Mouse (Mus musculus) kidney, postnatal 14 days (tissue): ENCODE data around the gene Fbln2.

Experiments used
- DNase-seq: peaks from one replicate; pipeline ENCODE4 v3.0.0; 2022; ENCODE audit warnings: mixed read lengths

Gene Fbln2

DNA sequence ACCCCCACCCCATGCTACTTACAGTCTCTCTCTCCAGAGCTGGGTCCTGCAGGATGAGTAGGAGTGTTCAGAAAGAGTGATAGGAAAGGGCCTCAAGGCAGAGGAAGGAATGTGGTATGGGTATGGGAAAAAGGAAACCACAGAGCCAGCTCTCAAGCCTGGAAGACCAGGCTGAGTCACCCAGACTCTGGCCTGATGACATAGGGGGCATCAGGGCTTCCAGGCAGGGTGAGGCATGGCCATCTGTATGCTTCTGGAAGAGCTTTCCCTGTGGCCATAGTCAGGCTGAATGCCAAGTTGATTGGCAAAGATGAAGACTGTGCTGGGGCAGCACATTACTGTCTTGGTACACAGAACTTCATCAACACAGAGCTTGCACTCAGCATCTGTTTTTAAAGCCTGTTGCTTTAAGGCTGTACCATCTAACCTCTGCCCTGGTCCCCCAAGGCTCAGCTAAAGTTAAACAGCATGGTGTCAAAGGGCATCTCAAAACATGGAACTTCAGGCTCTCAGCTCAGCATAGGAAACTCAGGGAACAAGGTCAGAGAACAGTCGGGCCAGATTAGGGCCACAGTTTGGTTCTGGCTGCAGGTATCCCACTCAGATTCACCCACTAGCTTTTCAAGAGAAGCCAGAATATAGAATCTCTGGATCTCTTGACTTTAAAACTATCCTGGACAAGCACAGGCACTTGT, 19.3 kb upstream of the Fbln2 start:
- no peak for DNase-seq

DNA sequence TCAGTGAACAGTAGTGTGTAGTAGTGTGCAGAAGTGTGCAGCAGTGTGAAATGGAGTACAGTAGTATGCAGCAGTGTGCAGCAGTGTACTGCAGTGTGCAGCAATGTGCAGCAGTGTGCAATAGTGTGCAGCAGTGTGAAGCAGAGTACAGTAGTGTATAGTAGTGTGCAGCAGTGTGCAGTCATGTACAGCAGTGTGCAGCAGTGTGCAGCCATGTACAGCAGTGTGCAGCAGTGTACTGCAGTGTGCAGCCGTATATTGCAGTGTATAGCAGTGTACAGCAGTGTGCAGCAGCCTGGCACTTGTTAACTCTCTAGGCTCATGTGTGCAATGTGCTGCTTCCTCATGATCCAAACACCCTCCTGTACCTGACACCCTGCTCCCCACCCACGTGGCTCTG, 13.8 kb upstream of the Fbln2 start:
- DNase-seq: no peak

DNA sequence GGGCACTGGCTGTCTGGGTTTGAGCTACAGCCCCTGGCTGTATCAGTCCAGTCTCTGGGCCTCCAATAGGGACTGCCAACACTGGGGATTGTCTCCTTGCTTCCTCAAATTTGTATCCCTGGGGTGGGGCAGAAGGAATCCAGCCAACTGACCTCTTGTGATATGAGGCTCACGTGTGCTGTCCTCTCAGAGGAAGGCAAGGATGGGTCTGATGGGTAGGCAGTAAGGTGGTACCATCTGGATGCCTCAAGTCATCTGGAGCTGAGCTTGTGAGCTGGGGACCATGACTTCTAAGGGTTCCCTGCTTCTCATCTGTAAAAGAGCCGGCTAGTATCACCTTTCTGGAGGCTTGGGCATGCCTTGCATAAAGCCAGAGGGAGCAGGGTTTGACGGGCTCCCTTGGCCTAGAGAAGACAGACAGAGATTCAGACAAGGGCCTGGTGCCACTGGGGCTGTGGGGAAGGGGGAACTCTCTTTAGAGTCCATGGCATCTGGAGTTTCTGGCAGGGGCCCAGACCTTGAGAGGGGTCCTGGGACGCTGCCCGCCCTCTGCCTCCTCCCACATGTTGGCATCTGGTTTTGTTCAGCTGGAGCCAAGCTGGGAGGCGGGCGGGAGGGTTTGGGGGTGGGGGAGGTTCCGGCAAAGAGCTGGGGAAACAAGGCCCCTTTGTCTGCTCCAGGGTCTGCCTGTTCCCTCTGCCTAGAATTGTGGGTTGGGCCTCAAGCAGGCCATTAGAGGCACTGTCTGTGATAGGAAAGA, 11.6 kb upstream of the Fbln2 start:
- no peak for DNase-seq

DNA sequence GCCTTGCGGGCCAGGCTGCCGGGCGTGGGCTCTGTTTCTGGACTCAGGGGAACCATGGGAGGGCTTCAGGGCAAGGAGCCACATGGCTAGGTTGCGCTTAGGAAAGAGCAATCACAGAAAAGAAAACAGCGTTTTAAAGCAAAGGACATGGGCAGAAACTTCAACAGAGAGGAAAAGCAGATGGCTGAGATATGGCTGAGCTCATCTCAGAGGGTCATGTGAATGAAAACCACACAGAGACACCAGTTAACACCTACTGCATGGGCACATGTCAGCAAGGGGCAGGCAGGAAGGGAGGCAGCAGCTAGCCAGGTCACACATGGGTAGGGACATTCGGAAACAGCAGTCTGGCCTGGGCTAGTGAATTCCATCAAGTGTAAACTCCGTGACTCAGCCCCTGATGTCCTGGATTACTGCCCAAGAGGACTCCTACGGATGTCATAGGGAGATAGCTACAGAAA, 10.3 kb upstream of the Fbln2 start:
- no peak for DNase-seq

DNA sequence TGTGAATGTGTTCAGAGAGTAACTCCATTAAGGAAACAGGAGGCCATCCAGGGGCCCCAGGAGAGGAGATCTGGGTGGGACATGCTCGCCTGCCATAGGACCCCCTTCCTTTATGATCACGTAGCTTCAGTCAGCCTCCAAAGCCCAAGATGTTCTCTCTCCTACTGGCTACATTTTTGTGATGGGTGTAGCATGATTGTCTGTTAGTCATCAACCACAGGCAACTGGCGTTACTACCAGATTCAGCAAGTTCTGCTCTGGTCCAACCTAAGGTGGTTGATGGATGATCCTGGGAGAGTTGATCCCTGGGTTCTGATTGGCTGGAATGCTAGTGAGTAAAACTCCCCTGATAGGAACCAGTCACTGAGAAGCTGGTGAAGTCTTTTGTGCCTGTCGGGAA, 9.7 kb upstream of the Fbln2 start:
- no peak for DNase-seq

DNA sequence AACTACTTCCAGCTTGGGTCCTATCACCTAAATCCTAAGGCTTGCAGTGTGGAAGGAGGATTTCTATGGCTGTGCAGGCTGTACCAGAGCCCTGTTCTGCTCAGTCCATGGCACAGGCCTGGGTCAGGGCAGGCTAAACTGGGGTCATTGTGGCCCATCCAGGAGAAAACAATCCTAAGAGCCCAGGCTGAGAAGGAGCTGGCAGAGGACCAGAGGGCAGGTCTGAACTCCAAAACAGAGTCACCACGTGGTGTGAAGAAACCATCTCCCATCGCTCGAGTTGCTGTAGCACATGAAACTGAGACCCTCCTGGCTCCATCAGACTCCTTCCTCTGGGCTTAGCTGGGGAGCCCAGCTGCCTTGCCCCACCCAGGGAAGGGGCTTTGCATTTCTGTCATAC, 6.9 kb upstream of the Fbln2 start:
- no peak for DNase-seq

DNA sequence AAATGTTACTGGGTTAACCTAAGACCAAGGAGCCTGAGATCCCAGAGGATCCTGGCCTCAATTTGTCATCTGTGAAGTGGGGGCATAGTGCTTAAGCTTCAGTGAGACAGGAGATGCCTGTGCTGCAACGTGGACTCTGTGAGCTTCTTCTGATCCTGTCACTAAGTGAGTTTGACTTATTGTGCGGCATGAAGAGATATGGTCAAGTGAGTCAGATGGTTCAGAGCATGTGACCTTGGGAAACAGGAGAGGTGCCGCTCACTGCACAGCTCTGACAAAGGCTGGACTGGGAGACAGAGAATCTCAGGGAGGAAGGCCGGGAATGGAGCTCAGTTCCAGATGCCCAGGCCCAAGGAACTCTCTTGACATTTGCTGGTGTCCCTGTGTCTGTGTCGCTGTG, 6.5 kb upstream of the Fbln2 start:
- DNase-seq: no peak

DNA sequence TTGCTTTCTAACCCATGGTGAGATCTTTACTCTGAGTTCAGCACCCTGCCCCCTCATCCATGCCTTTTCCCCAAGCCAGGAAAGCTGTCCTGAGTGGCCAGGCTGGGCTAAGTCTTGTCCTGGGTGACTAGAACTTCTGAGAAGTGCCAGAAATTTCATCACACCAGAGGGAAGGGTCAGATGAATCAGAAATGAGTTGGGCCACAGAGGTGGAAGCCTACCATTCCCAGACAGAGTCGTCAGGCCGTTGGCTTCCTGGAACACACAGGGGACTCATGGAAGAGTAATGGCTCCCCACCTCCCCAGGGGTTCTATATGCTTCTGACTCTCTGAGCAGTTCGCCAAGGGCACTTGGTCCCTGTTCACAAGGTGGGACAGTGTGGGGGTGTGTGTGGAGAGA, 4.8 kb upstream of the Fbln2 start:
- DNase-seq: no peak

DNA sequence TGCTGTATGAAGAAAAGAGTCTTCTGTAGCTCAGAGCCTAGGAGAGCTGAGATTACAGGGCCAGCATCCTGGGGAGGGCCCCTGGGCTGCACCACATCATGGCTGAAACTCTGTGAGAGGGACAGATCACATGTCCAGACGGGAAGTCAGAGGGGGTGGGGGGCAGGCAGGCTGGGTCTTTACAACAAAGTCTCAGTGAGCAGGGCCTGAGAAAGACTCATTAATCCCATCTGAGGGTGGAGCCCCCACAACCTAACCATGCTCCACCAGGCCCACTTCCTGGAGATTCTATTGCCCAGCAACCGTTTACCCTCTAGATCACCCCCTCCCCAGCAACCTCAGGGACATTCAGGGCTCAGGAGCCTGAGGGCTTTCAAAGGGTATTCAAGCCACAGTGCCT, 2.5 kb upstream of the Fbln2 start:
- DNase-seq: no peak

DNA sequence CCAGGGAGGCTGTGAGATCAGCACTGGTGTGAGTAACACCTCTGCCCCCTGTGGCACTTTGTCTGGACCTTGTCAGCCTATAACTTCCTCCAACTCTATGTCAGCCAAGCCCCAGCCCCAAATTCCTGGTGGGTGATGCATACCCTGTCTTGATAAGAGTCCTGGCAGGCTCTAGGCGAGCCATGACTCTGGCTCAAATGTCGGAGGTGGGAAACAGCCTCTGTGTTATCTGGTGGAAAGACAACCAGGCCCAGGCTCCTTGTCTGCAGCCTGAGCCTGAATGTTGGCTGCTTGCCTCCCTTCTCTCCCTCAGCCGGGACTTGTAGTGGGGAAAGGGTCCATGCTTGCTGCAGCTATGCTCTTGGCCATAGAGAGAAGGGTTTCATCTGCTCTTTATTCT, 1.4 kb upstream of the Fbln2 start:
- no peak for DNase-seq

DNA sequence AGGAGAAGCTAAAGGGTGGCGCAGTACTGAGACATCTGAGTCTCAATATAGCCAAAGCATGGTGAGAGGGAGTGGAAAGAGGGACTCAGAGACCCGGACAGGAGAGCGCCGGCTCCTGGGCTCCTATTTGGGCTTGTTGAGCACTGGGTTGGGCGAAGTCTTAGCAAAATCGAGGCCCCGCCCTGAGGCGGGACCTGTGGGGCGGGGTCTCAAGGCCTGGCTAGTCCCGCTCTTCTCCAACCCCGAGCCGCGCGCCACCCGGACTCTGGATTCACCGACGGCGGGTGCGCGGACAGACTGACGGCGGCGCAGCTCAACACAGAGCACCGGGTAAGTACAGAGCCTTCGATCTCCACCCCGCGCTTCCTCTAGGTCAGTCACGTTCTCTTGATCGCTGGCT, 316 bp downstream of the Fbln2 start:
- DNase-seq: peak; percentile 53

DNA sequence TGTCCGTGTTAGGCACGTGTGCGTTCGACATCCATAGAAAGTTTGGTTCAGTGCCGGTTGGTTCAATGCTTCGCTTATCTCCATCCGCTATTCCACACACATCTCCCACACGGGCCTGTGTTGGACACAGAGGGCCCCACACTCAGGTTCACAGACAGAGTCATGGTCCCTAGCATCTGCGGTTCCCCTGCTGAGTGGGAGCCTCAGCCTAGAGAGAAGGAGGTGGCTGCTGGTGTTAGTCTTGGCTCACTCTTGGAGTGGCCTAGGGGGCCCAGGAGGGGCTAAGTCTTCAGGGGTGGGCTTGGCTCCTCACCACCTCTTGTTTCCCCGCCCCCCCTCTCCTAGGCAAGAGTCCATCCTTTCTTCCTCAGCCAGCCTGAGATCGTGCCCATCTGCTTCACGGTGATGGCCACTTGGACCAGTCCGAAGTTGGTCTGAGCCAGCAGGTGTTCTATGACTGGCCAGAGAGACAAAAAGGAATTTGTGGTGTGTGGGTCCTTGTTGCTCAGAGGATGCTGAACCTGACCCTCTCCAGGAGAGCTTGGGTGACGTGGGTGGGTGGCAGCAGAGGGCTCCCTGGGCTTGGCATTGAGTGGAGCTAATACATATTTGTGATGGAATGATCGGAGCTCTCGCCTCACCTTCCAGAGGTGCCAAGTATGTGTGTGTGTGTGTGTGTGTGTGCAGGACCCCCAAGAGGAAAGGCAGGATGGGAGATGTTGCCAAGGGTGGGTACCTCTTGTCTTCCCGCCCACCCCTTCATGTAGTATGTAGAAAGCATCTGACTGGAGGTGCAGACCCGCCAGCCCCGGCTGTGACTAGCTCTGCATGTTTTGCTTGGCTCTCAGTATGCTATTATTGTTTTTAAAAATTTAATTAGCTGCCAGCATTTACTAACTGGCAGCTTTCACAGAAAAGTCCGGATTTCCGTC, 1.3 kb downstream of the Fbln2 start:
- DNase-seq: no peak

DNA sequence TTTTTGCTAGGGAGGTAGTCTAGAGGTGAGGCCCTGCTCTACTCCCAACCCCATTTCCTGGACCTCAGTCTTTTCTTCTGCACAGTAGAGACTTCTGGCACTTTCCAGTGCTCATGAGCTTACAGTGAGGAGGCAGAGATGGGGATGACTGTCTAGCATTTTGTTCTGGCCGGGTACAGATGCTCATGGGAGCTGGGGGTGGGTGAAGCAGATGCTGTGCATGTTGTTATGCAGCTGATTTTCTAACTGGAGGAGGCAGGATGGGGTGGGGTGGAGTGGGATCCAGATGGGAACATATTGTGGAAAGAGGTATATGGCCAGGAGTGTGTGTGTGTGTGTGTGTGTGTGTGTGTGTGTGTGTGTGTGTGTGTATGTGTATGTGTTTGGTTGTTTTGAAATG, 3.2 kb downstream of the Fbln2 start:
- DNase-seq: no peak

DNA sequence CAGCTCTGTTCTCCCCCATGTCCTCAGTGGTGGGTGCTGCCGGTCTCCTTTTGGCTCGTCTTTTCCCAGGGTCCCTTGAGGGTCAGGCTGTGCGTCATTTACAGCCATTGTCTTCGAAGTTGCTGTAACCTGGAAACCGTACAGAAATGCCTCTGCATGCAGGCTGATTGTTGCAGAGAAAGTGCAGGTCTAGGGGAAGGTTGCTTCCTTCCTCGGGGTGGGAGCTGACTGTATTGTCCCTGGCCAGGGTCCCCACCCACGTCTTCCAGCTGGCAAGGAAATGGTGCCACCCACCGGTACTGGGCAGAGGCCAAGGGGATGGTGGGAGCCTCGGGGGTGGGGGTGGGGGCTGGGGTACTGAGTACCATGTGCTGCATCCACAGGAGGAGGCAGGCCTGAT, 6.2 kb downstream of the Fbln2 start:
- peak; percentile 14 for DNase-seq

DNA sequence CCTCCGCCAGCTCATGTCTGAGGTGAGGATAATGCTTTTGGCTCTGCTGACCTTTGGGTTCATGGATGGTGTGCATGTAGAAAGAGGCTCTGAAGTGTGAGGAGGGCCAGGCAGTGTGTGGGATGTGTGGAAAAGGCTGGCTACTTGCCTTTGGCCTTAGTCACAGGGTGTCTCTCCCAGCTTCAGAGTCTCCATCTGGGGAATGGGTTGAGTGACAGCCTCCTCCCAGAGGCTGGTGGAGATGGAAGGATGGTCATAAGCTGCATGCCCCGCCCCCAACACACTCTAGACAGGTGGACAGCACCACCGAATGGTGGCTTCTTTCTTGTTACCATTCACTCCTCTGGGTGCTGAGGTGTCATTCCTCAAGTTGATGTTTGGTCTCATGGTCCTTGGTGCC, 6.6 kb downstream of the Fbln2 start:
- DNase-seq: no peak

DNA sequence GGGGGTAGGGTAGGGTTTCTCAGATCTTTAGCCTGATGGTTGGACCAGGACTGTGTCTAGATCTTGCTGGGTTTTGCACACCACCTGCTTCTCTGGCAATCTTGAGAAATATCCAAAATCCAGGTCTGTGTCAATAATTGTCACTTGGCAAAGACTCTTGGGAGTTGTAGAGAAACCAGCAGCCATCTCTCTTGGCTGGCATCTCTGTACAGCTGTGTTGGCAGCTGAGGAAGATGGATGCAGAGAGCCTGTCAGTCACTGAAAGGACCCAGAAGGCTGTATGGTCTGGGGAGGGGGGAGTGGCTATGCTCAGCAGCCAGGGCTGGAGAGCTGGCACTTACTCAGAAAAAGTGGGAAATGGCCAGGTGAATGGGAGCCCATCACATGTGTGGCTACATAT, 7.8 kb downstream of the Fbln2 start:
- DNase-seq: no peak

DNA sequence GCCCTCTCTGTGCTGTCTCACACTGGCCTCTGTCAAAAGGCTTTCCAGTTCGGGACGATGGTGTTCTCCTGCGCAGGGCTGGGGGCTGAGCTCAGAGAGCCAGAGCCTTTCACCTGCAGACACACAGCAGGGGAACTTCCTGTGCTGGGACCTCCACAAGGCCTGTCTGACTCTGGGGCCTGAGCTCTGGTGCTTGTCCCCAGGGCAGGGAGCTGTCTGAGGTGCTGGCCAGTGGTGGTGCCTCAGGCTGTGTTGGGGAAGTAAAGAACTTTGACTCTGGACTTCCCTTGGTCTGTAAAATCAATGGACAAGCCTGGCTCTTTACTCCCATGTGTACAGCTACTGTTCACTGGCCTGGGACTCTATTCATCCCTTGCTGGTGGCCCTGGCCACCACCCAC, 8.8 kb downstream of the Fbln2 start:
- peak; percentile 27 for DNase-seq

DNA sequence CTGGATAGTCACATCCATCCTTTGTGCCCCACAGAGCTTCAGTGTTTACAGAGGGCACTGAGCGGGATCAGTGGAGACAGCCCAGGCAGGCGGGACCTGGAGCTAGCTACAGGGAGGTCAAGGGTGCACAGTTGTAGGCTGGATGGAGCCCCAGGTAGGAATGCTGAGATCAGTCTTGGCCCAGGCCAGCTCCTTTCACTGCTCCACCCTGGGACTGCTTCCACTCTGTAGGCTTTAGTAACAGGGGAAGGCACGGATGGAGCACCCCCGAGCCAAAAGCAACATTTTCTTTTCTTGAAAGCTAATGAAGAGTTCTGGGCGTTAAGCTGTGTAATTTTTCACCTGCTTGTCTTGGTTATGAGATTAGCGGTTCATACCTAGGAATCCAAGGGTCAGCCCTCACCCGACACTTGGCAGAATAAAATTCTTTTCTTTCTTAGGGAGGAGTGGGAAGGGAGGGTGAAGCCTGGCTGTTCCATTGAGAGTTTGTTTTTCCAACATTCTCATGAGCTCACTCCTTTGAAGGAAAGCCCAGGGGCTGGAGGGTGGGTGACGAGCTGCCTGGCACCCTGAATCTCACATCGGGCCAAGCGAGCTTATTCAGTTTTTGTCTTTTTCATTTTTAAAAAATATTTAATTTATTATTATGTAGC, 10.6 kb downstream of the Fbln2 start:
- DNase-seq: no peak

DNA sequence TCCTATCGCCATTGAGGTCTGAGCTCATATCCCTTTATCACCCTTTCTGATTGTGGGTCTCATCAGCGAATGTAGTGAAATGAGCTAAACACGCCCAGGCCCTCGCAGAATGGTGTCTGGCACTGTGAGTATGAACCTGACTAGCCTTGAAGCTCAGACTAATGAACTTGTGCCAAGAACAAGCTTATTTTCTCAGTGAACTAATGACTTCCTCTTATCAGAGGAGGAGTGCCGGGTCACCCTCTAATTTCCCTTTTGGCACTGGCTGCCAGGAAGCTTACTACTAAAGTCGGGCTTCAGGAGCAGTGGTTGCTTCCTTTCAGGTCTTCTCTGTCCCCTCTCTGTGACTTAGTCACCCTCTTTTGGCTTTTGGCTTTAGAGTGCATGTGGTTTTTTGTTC, 12.7 kb downstream of the Fbln2 start:
- DNase-seq: peak; percentile 45

DNA sequence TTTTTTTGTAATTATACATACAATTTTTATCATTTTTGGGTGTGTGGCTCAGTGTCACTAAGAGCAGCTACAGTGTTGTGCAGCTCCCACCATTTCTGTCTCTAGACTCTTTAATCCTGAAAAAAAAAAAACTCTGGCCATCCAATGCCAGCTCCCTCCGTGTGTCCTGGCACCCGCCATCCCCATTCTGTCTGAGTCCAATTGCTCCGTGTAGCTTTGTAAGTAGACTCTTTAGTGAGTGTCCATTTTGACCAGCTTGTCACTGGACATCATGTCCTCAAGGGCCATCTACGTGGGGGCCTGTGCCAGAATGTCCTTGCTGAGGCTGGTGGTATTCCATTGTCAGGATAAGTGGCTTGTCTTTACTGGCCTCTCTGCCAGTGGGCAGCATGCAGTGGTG, 13.1 kb downstream of the Fbln2 start:
- no peak for DNase-seq

DNA sequence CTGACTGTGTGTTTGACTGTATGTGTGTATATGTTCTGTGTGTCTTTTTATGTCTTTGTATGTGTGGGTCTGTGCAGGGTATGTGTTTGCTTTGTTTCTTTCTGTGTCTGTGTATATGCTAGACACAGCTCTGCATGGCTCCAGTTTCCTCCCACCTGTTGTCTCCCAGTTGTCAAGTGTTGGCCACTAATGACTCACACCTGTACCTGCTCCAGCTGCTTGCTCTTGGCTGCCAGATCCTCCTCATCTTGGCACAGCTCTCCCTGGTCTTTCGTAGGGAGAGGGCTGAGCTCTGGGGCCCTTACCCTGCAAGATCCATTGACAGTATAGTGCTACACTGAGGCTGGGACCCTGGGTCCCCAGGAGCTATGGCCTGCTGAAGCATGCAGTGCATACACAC, 13.8 kb downstream of the Fbln2 start:
- no peak for DNase-seq

DNA sequence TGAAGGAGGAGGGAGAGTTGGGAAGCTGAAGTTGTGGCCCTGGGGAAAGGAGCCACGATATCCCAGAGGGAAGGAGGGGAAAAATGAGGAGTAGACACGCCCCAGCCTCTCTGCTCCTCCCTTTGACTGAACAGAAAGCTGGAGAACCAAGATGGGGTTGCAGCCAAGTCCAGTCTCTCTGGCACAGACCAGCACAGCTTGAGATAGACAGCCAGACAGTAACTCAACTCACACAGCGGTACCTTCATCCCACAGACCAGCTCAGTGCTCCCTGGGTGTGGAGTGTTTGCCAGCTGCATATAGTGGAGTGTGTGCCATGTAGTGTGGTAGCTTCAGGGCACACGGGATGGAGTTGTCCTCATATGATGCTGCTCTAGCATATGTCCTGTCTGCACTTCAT, 16.7 kb downstream of the Fbln2 start:
- DNase-seq: no peak

DNA sequence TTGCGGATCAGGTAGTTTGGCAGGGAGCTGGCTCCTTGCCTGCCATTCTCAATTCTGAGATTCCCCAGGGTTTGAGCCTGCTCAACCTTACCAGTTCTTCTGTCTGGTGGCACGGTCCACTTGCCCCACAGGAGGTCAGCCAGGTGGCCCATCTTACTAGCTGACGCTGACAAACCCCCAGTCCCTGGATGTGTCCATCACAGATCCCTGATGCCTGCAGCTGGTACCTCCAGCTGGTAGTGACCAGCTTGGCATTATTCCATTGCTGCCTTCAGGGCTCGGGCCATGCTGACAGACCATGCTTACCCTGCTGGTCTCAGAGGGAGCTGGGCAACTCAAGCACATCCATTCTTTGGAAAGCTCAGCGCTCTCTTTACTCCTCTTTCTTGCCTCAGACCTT, 18.7 kb downstream of the Fbln2 start:
- no peak for DNase-seq
